In the genomic region with DNA sequence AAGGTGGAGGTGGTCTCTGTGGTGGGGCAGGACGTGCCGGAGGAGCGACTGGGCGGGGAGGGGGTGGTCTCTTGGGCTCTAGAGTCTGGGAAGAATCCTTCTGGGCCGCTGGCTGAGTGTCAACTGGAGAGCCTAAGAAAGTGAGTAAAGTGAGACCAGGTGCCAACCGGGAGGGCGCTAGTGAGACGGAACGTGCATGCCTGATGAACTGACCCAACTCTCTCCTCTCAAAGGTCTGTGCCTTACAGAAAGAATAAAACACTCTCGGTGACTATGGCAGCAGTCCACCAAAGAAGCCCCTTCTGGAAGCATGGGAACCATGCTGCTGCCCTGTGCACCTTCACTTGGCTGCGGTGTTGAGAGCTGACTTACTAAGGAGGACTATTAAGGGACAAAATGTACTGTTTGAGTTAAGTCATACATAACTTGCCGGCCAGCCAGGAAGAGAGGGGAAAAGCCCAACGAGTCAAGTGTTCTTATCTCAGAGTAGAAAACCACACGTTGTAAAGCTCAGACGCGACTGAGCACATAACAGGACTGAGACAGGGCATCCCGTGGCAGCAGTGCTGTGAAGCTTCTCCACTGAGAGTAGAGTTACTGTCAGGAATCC, we compare ENCODE assay signal across 19 mouse cellular contexts. TPM values are rescaled to one million over a fixed set of nuclear protein-coding genes. Genes with fewer than 3 reads are reported as not detected.
DNase-seq lines count a peak whose midpoint lies in the region; ATAC-seq and TF ChIP-seq lines count a peak whose summit lies in the region.
"Had no signal": no experiment of that assay in that cellular context is flagged by ENCODE, and none has a peak within 500 bp of the region (broad histone marks: within the 10 kb centered on the region; RNA-seq: fewer than 3 reads in every experiment).

No protein-coding gene starts in this region.

- no peak for ATAC-seq in intestine, postnatal 0 days
- no peak for ATAC-seq in intestine, embryonic 15.5 days
- no peak for ATAC-seq in hindbrain, embryonic 14.5 days (ENCODE audit: low FRiP score)
- ATAC-seq: forebrain, postnatal 0 days; hindbrain, postnatal 0 days had no signal

- H3K4me2 ChIP-seq in intestine, postnatal 0 days (replicated peaks; ENCODE audit: low read depth), result no peak overlapping the region
- H3K4me2 ChIP-seq in intestine, embryonic 15.5 days (replicated peaks), result no peak overlapping the region
- no peak overlapping the region for H3K4me2 ChIP-seq in hindbrain, embryonic 14.5 days (replicated peaks)
- H3K4me2 ChIP-seq: embryonic facial prominence, embryonic 13.5 days; kidney, embryonic 15.5 days; midbrain, embryonic 12.5 days had no signal

- TF ChIP-seq CTCF in intestine, postnatal 0 days (IDR thresholded peaks at IDR 0.05; ENCODE audit: low read depth), result peak; percentile 20
- TF ChIP-seq CTCF in brain, embryonic 14.5 days (IDR thresholded peaks at IDR 0.05; ENCODE audit: borderline replicate concordance, extremely low read depth, insufficient read depth, insufficient read length), result peak; percentile 13; the same call in 1 of the 2 replicates
- peak; percentile 8; the same call in 1 of the 2 replicates for TF ChIP-seq CTCF in embryonic fibroblast, embryonic 13.5 days (IDR thresholded peaks at IDR 0.05; ENCODE audit: borderline replicate concordance, insufficient read depth, low read length)

- H3K36me3 ChIP-seq in intestine, postnatal 0 days (ENCODE audit: control insufficient read depth, insufficient read depth), result peaks cover 64% of the 10 kb centered on the region
- 0 out of 2 replicates have a peak, but pooled peaks cover 2% of the 10 kb centered on the region for H3K36me3 ChIP-seq in intestine, embryonic 15.5 days
- peaks cover 49% of the 10 kb centered on the region for H3K36me3 ChIP-seq in hindbrain, embryonic 10.5 days
- peaks cover 84% of the 10 kb centered on the region for H3K36me3 ChIP-seq in hindbrain, embryonic 14.5 days (replicated peaks; ENCODE audit: control insufficient read depth, insufficient read depth)
- H3K36me3 ChIP-seq: limb, embryonic 10.5 days had no signal

- no peaks in the 10 kb centered on the region for H3K9me3 ChIP-seq in intestine, postnatal 0 days (ENCODE audit: control insufficient read depth)
- H3K9me3 ChIP-seq in intestine, embryonic 15.5 days, result no peaks in the 10 kb centered on the region
- H3K9me3 ChIP-seq in hindbrain, embryonic 10.5 days, result no peaks in the 10 kb centered on the region
- no peaks in the 10 kb centered on the region for H3K9me3 ChIP-seq in hindbrain, embryonic 14.5 days (ENCODE audit: control insufficient read depth, low read length)
- H3K9me3 ChIP-seq: embryonic facial prominence, embryonic 13.5 days; G1E; kidney, embryonic 15.5 days; limb, embryonic 10.5 days; midbrain, embryonic 12.5 days had no signal

- no peak overlapping the region for H3K27ac ChIP-seq in intestine, postnatal 0 days (ENCODE audit: low read depth, low read length)
- H3K27ac ChIP-seq in intestine, embryonic 15.5 days, result no peak overlapping the region
- no peak overlapping the region for H3K27ac ChIP-seq in embryonic fibroblast, embryonic 13.5 days (ENCODE audit: insufficient read depth, low read length)
- no peak overlapping the region for H3K27ac ChIP-seq in hindbrain, embryonic 10.5 days
- H3K27ac ChIP-seq in hindbrain, embryonic 14.5 days, result no peak overlapping the region
- H3K27ac ChIP-seq: embryonic facial prominence, embryonic 13.5 days; hindbrain, postnatal 0 days; kidney, embryonic 15.5 days; limb, embryonic 10.5 days; midbrain, embryonic 12.5 days had no signal

- H3K9ac ChIP-seq in intestine, postnatal 0 days (ENCODE audit: low read depth, low read length), result no peak overlapping the region
- H3K9ac ChIP-seq in intestine, embryonic 15.5 days, result no peak overlapping the region
- no peak overlapping the region for H3K9ac ChIP-seq in hindbrain, embryonic 14.5 days
- H3K9ac ChIP-seq: embryonic facial prominence, embryonic 13.5 days; forebrain, postnatal 0 days; kidney, embryonic 15.5 days; midbrain, embryonic 12.5 days had no signal

- no peaks in the 10 kb centered on the region for H3K4me1 ChIP-seq in intestine, postnatal 0 days (replicated peaks; ENCODE audit: control insufficient read depth, insufficient read depth, low read length)
- no peaks in the 10 kb centered on the region for H3K4me1 ChIP-seq in intestine, embryonic 15.5 days (replicated peaks)
- no peaks in the 10 kb centered on the region for H3K4me1 ChIP-seq in embryonic fibroblast, embryonic 13.5 days (ENCODE audit: control insufficient read depth, insufficient read depth, low read length)
- no peaks in the 10 kb centered on the region for H3K4me1 ChIP-seq in hindbrain, embryonic 10.5 days (replicated peaks)
- no peaks in the 10 kb centered on the region for H3K4me1 ChIP-seq in hindbrain, embryonic 14.5 days (replicated peaks; ENCODE audit: control insufficient read depth, insufficient read depth, low read length)
- H3K4me1 ChIP-seq: embryonic facial prominence, embryonic 13.5 days; kidney, embryonic 15.5 days; limb, embryonic 10.5 days; midbrain, embryonic 12.5 days had no signal

- WGBS in intestine, postnatal 0 days, result 59% methylated on average over 17 of the region's 17 CpGs
- 56% methylated on average over 17 of the region's 17 CpGs for WGBS in intestine, embryonic 15.5 days
- whole genome bisulfite sequencing in hindbrain, embryonic 10.5 days, result 61% methylated on average over 17 of the region's 17 CpGs
- 67% methylated on average over 17 of the region's 17 CpGs for WGBS in hindbrain, embryonic 14.5 days

- H3K27me3 ChIP-seq in intestine, postnatal 0 days (replicated peaks; ENCODE audit: control insufficient read depth, insufficient read depth, low read length), result no peaks in the 10 kb centered on the region
- H3K27me3 ChIP-seq in intestine, embryonic 15.5 days (replicated peaks), result no peaks in the 10 kb centered on the region
- H3K27me3 ChIP-seq in hindbrain, embryonic 10.5 days (ENCODE audit: insufficient read depth, poor library complexity, severe bottlenecking), result no peaks in the 10 kb centered on the region
- H3K27me3 ChIP-seq in hindbrain, embryonic 14.5 days (ENCODE audit: control insufficient read depth, insufficient read depth, low read length), result no peaks in the 10 kb centered on the region
- H3K27me3 ChIP-seq: embryonic facial prominence, embryonic 13.5 days; kidney, embryonic 15.5 days; midbrain, embryonic 12.5 days had no signal

- no peak for TF ChIP-seq POLR2A in brain, embryonic 14.5 days (IDR thresholded peaks at IDR 0.05; ENCODE audit: borderline replicate concordance, extremely low read depth, insufficient read depth, insufficient read length, poor library complexity, severe bottlenecking)
- no peak for TF ChIP-seq POLR2A in embryonic fibroblast, embryonic 13.5 days (IDR thresholded peaks at IDR 0.05; ENCODE audit: low read depth, low read length)

- no peak overlapping the region for H3K4me3 ChIP-seq in intestine, postnatal 0 days (ENCODE audit: low read depth, low read length)
- H3K4me3 ChIP-seq in intestine, embryonic 15.5 days (replicated peaks), result no peak overlapping the region
- no peak overlapping the region for H3K4me3 ChIP-seq in embryonic fibroblast, embryonic 13.5 days (ENCODE audit: insufficient read depth, low read length)
- no peak overlapping the region for H3K4me3 ChIP-seq in hindbrain, embryonic 10.5 days
- H3K4me3 ChIP-seq in hindbrain, embryonic 14.5 days (replicated peaks; ENCODE audit: low read length), result no peak overlapping the region
- H3K4me3 ChIP-seq: embryonic facial prominence, embryonic 13.5 days; kidney, embryonic 15.5 days; limb, embryonic 10.5 days; midbrain, embryonic 12.5 days; myocyte had no signal

- peak; percentile 6 for DNase-seq in brain, embryonic 14.5 days (ENCODE audit: low read depth)
- DNase-seq in lung, postnatal 10 days, result peak; percentile 38
- DNase-seq in hindbrain, embryonic 10.5 days (ENCODE audit: low spot score), result no peak
- no peak for DNase-seq in hindbrain, embryonic 14.5 days (ENCODE audit: low spot score)
- no peak for DNase-seq in spleen, postnatal 4 days (ENCODE audit: low spot score in 2 of 2)
- DNase-seq: cerebellum, postnatal 10 days; forebrain, postnatal 0 days; right cerebral cortex, postnatal 4 days; thymus, adult 18-20 months had no signal

RNA-seq across cellular contexts. Expression of gene Cfap298, which starts 15.5 kb away (rescaled TPM):
- polyA plus RNA-seq in intestine, postnatal 0 days (2015; fragmentation: Nextera tagmentation; extraction: Ambion mirVana), result 20.1 and 22.1 TPM in 2 replicates
- 36.1 and 42.4 TPM in 2 replicates for polyA plus RNA-seq in intestine, embryonic 15.5 days (2015; fragmentation: Nextera tagmentation; extraction: Ambion mirVana)
- polyA plus RNA-seq in brain, embryonic 14.5 days (2012; rRNA removed), result 23.0 and 24.4 TPM in 2 replicates
- 15.0 and 28.2 TPM in 2 replicates for polyA plus RNA-seq in embryonic fibroblast, embryonic 13.5 days (2011; ENCODE audit: insufficient read length, low read depth, missing spikeins)
- 62.4 and 69.3 TPM in 2 replicates for polyA plus RNA-seq in hindbrain, embryonic 10.5 days (2016; fragmentation: Nextera tagmentation; extraction: Ambion mirVana)
- polyA plus RNA-seq in hindbrain, embryonic 14.5 days (2014; fragmentation: Nextera tagmentation; extraction: Ambion mirVana), result 49.8 and 54.0 TPM in 2 replicates

Comparison
In these comparisons a context has a peak if more than half of its experiments do, and no peak if none do; other contexts are left out.
1. DNase-seq: peak in brain, embryonic 14.5 days (single experiment) and lung, postnatal 10 days (single experiment); none in hindbrain, embryonic 10.5 days (single experiment), hindbrain, embryonic 14.5 days (single experiment) and spleen, postnatal 4 days (0 of 2).
2. Peak in every context shown above with its lines, with median percentiles within 50 percentile points of each other: CTCF ChIP-seq.